Mouse (Mus musculus) erythroblast, embryonic 14.5 days (primary cell): Measurements from ENCODE around the gene Cep126.

ENCODE experiments used
- GATA1 ChIP-seq: IDR thresholded peaks from 2 replicates; pipeline ENCODE4 v1.6.1; 2012; ENCODE audit warnings: low read length, inconsistent platforms, mixed read lengths
- TAL1 ChIP-seq: IDR thresholded peaks from 3 replicates; pipeline ENCODE4 v1.6.1; 2012; ENCODE audit warnings: low read length, inconsistent platforms, mixed read lengths

DNA sequence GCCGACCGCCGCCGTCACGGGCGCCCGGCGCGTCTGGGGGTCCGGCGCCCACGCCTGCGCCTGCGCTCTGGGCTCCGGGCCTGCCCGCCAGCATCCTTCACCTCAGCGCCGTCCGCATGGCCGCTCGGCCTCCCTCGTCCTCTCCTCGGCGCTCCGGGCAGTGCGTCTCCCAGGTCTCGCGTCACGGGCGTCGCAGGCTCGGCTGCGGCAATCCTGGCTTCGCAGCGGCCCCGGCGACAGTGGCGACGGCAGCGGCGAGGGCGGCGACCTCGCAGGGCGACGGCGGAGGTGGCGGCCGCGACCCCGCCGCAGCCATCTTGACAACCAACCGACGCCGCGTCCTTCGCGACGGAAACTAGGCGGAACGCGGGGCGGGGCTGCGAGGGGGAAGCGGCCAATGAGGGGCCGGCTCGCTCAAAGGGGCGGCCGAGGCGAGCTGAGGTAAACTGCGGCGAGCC lies at the start of gene Cep126:
- TF ChIP-seq TAL1, result no peak
- TF ChIP-seq GATA1, result no peak
